Mouse (Mus musculus): ENCODE results near the gene Man1c1.

The Man1c1 gene

GRCm38 (mm10) chr4:134546814-134547705 lies 157.0 kb downstream of the Man1c1 start:
- no peak for DNase-seq (ENCODE audit: low spot score)

GRCm38 (mm10) chr4:134543261-134543660 lies 160.8 kb downstream of the Man1c1 start:
- DNase-seq (ENCODE audit: low spot score) = peak; percentile 76

DNA sequence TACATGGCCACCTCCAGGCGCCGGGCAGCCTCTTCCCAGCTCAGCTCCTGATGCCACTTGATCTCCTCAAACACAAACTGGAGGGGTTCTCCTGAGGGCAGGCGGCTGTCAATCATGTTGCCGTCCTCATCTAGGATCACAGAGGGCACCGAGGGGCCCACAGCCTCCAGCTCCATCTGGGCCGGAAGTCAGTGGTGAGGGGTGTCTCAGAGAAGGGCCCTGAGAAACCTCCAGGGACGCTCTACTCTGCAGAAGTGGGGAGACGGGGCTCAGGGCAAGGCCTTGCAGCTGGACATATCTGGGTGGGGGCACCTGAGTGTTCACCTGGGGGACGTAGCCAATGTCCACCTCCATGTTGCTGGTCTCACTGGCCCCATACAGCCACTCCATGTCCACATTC lies 161.4 kb downstream of the Man1c1 start:
- DNase-seq (ENCODE audit: low spot score) = no peak

DNA sequence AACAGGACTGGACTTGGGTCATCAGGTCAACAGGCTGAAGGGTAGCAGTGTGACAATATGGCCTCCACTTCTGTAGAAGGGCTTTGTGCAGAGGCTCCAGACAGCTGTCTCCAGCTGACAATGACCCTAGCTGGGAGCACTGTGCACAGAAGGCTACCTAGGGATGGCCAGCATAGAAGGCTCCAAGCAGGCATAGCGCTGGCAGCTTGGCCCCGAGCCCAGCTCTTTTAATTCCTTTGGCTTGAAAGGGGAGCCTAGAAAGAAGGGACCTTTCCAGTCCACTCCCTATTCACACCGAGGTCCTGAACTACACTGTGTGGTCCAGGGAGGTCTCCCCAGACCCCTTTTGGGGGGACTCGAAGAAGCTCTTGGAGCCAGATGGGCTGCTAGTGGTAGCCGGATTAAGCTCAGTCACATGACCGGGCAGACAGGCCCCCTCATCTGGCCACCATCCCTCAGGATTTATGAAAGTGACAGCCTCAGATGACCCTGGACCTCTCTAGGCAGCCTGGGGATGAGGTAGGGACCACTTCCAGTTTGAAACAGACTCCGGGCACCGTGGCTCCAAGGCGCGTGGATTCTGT lies 165.0 kb downstream of the Man1c1 start:
- no peak for DNase-seq (ENCODE audit: low spot score)

- DNase-seq (ENCODE audit: low spot score) = peak; percentile 63
Observed at GRCm38 (mm10) chr4:134535787-134536151, 168.3 kb downstream of the Man1c1 start.

DNA sequence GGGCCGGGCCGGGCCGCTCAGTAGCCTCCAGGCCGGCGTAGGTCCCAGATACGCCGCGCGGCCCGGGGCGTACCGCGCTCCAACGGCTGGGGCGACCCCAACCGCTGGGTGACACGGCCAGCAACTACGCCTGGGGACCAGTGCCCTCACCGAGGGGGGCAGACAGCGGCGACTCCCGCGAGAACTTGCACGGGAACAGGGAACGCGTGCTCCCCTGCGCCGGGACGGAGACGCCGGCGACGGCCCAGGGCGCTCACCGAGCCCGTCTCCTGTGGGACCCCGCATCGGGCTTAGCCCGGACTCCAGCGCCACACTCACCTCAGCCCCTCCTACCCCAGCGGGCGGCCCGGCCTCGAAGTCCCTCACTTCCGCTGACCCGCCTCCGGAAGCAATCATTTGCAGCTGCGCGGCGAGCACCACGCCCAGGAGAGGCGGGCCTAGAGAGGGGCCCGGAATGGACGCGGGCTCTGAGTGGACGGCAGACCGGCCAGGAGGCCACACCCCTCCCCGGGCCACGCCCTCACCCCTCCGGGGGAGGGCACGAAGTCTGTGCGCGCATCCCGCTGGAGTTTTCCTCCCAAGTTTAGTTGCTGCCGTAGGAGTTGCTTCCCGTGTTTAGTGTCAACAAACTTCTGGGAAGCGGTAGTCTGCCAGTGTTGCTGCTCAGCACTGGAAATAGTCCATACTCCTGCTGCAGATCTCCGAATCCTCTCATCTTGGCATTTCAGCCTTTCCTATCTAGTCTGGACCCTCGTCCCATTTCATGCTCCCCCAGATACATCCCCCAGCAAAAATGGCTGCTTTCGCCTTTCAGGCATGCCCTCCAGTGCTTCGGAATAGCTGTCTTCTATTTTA lies 168.9 kb downstream of the Man1c1 start, which contains the start of gene Mtfr1l:
TSS of gene Mtfr1l (minus strand) at position 456 of the 855 bp plus-strand sequence.
- DNase-seq (ENCODE audit: low spot score) = peak; percentile 99

DNA sequence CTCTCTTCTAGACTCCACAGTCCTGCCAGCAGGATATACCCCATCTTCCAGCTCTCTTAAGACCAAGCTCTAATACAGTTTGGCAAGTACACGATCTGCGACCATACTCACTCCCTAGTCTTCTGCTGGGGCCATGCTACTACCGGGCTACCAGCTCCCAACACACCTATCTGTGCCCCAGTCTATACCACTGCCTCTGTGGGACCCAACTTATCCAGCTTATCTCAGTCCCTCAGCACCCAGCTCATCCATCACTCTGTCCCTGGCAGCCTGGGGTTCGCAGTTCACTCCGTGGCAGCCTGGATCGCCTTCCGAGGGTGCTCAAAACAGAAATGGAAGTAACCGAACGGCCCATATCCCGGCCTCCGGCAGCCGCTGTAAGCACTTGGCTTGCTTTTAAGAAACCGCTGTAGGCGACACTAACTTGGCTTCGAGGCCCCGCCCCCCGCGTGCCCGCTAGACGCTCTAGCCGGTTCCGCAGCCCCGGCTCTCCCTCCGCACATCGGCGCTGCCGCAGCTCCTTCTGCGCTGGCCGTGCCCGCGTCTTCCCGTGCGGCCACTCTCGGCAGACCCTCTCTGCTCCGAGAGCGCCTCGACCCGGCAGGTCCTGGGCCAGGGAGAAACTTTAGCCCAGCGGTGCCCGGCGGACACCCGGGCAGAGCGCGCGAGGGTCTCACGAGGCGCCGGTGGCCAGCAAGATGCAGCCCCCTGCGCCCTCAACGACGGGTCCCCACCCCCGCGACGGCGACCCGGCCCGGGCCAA lies 169.8 kb downstream of the Man1c1 start:
- peak; percentile 78 for DNase-seq (ENCODE audit: low spot score)

DNA sequence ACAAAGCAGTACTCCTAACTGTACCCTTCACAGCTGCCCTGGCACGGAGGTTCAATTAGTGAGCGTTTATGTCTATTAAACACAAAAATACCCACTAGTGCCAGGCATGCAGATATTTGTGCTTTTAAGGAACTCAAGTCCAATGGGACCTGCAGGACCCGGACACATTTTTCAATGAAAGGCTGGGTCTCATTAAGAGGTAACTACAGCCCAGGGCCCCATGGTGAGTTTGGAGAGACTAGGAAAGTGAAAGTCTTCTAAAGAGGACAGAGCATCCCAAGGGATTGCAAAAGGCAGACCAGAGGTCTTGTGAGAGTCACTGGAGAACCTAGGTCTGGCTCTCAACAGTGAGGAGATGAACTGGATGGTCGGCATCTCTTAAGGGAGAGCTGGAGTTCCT lies 170.7 kb downstream of the Man1c1 start:
- no peak for DNase-seq (ENCODE audit: low spot score)

- DNase-seq (ENCODE audit: low spot score) = no peak
Observed at GRCm38 (mm10) chr4:134532928-134533327, 171.2 kb downstream of the Man1c1 start.

DNA sequence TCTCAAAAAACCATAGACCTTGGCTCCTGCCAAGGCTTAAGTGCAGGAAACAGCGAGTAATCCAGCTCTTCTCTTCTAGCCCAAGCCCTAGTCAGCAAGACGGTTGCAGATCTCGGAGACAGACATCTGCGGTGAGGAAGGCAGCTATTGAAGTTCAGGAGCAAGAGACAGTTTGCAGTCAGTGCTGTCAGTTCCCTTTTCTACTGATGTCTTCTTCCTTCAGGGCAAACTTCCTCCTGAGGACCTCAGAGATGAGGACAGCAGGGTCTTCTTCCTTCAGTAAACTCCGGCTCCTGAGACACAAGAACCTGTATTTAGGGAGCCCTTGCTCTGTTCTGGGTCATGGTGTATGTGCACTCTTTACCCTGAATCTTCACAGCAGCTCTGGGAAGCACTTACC lies 177.9 kb downstream of the Man1c1 start:
- DNase-seq (ENCODE audit: low spot score) = no peak

DNA sequence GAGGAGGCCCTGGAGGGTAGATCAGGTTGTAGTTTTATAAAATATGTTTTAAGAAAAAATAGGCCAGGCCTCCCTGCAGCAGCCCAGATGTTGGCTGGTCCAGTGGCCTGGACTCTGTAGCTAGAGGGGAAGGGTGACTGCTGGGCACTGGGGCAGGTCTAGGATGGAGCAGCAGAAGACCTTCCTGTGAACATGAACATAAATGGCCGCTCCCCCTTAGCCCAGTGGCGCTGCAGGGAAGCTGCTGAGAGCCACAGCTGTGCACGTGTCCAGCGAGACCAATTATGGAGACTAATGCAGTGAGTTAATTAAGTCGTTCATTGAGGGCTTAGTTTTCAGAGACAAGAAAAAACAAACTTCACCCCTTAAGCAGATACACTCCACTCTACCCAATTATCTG lies 178.3 kb downstream of the Man1c1 start:
- no peak for DNase-seq (ENCODE audit: low spot score)

DNA sequence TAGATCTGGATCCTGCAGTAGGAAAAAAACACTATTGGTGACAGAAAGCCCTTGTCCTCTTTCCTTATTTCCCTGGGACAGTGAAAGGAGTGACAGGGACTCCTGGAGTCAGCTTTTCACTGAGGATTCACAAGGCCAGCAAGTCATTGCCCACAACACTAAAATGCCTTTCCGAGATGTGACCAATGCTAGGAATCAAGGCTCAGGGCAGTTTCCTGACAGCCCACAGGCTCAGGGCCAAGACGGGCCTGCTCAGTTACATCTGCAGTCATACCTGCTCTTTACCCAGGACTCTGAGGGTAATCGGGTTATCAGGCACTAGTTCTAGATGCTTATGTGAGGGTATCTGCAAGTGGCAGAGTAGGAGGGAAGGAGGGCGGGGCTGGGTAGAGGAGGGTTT lies 180.6 kb downstream of the Man1c1 start:
- DNase-seq (ENCODE audit: low spot score) = no peak

- DNase-seq (ENCODE audit: low spot score) = no peak
Observed at GRCm38 (mm10) chr4:134519281-134519680, 184.8 kb downstream of the Man1c1 start.

- DNase-seq (ENCODE audit: low spot score) = no peak
Observed at GRCm38 (mm10) chr4:134518541-134518940, 185.5 kb downstream of the Man1c1 start.

DNA sequence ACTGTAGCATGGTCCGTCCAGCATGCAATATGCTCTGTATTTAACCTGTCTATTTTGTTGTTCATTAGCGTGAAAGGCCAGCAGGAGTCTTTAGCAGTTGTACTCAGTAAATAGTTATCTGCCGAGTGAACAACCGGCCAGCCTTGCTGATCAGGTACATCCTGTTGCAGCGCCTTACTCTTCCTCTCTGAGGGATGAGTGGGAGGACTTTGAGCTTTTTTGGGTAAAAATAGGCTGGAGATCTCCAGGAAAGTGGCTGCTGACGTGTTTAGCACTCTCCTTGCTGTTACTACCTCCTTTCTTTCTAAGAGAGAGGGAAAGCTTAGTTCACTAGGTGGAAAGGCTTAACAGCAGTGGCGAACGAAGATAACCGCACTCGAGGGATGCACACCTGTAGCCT lies 186.4 kb downstream of the Man1c1 start:
- no peak for DNase-seq (ENCODE audit: low spot score)

DNA sequence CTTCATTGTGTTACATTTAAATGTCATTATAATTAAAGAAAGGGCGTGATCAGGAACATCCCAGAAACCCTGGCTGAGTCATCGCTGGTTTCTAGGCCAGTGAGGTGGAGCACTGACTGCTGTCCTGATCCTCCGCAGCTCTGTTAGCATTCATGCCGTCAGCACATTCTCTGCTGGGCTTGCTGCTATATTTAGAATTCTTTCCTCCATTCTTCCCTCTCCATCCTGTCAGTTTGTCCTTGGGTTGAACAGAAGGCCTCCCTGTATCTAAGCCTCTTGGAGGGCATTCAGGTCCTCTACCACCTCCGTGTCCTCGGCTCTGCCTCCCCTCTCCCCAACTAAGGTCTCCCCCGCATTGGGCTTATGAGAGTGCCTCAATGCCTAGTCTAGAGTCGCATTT lies 187.1 kb downstream of the Man1c1 start:
- DNase-seq (ENCODE audit: low spot score) = peak; percentile 55

DNA sequence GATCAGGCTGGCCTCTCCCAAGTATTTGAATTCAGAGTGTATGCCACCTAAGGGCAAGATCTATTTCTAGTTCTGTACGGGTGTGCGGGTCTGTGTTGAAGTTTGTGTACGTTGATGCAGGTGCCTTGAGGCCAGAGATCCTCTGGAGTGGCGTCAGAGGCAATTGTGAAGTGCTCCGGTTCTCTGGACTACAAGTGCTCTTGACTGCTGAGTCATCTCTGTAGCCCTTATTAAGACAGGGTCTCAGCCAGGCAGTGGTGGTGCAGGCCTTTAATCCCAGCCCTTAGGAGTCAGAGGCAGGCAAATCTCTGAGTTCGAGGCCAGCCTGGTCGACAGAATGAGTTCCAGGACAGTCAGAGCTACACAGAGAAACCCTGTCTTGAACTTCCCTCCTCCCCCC lies 188.5 kb downstream of the Man1c1 start:
- DNase-seq (ENCODE audit: low spot score) = no peak

DNA sequence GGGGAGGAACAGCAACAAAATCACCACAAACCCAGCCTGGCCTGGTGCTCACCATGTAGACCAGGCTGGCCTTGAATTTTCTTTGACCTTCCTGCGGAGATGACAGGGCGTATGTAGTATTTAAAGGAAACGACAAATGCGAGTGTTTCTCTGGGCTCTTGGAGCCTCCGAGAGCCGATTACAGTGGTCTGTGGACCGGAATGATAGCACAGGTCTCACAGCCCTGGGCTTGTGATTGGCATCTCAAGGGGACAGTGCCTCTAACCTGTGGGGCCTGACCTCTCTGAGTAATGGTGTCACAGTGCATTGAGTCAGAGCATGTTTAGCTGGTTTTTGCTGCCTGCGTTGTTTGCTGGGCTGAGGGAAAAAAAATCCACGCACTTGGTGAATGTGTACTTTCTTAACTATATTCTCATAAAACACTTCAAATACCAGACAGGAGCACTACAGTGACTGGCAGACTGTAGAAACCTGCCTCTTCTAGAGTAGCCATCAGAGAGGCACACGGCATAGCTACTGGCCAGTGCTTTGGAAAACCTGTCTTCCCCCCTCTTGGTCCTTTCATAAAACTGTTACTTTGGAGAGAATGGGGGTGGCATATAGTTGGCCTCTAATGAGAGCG lies 189.7 kb downstream of the Man1c1 start:
- DNase-seq (ENCODE audit: low spot score) = no peak

DNA sequence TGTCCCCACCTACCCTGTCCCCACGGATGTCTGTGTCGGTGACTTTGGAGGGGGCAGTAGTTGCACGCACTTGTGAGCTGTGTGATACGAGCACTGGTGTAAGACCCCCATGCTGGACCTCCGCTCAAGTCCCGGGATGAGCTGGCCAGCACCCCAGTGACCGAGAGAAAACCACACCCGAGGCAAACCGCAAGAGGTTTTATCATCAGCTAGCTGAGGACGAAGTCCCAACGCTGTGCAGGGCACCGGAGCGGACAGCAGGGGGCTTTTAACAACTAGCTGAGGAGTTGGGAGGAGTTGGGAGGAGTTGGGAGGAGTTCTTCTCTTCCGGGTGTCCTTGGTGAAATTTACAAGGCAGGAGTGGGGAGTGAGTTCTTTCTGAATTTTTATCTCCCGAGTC lies 191.3 kb downstream of the Man1c1 start:
- DNase-seq (ENCODE audit: low spot score) = peak; percentile 79

GRCm38 (mm10) chr4:134511730-134512129 lies 192.4 kb downstream of the Man1c1 start:
- DNase-seq (ENCODE audit: low spot score) = no peak
